Mouse (Mus musculus) retina, adult 2 months (tissue): ENCODE measurements around the gene Fto.

Experiments
- DNase-seq: peaks from one replicate; pipeline ENCODE4 v3.0.0-alpha.2; 2012; ENCODE audit warnings: low read depth, low spot score

The Fto gene

DNA sequence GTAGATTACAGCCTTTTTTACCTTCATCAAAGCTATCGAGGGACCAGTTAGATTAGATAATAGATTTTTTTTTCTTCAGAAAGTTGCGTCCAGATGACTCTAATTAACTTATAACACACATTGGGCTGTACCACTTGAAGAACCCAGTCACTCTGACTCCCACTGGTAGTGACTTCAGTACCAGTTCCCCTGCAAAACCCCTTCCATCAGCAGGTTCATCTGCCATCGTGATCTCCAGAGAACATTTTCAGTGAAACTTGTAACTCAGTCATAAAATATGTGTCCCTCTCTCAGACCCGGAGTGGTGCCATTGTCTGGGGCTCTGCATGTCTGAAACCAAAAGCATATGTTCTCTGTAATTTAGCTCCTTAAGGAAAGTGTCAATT, 211.5 kb downstream of the Fto start:
- DNase-seq, result no peak

DNA sequence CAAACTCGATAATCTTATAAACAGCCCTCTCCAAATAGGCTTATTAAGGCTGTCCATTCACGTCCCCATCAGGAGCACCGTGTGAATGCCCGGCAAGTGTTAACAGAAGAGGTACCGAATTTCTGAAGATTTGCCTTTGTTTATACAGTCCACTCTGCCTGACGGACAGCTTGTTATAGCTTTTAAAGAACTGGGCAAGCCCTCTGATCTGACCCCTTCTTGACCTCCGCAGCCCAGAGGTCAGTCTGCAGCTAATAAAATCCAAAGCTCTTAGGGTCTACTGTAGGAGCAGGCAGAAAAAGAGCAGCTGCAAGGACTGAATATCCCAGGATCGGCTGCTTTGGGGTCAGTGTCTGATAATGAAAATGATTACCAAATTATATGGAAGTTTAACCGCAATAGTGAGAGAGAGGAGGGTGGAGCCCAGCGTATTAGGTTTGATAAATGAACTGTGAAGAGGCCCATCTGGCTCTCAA, 212.1 kb downstream of the Fto start:
- no peak for DNase-seq

- DNase-seq, result no peak
Observed at GRCm38 (mm10) chr8:91528967-91529366, 215.6 kb downstream of the Fto start.

DNA sequence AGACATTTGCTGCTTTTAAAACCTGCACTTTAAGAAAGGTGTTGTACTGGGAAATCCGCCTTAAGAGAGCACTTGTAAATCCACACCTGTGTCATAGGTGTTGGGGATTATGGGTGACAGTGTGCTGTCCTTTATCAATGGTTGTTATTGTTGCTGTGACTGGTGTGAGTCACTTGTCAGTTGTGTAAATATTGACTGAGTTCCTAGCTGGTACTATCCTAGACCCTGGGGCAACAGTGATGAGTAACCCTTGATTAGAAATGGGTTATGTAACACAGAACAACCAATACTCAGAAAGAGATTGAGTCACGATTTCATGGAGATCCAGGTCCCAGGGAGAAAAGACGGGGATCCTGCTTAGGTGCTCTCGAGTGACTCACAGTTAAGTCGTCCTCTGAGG, 216.4 kb downstream of the Fto start:
- no peak for DNase-seq

- no peak for DNase-seq
Observed at GRCm38 (mm10) chr8:91530656-91531055, 217.3 kb downstream of the Fto start.

GRCm38 (mm10) chr8:91531971-91532370, 218.6 kb downstream of the Fto start:
- peak; percentile 42 for DNase-seq

- DNase-seq, result no peak
Observed at GRCm38 (mm10) chr8:91532671-91533436, 219.5 kb downstream of the Fto start.

- DNase-seq, result no peak
Observed at GRCm38 (mm10) chr8:91534752-91535151, 221.4 kb downstream of the Fto start.

DNA sequence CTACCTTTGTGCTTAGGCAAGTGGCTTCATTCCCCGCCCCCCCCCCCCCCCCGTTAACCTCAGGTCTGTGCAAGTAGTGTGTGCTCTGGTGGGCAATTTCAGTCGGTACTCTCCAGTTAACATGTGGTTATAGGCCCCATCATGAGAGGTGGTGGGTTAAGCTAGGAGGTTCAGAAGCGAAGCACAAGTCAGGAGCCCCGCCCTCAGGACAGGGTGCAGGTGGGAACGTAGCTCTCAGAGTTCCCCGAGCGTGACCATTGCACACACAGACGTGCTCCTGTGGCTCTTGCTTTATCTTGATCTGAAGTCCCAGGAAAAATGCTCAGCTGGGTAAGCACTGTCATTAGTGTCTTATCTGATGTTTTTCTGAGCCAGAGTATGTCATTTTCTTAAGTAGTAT, 224.8 kb downstream of the Fto start:
- DNase-seq, result no peak

GRCm38 (mm10) chr8:91538892-91539291, 225.6 kb downstream of the Fto start:
- no peak for DNase-seq

DNA sequence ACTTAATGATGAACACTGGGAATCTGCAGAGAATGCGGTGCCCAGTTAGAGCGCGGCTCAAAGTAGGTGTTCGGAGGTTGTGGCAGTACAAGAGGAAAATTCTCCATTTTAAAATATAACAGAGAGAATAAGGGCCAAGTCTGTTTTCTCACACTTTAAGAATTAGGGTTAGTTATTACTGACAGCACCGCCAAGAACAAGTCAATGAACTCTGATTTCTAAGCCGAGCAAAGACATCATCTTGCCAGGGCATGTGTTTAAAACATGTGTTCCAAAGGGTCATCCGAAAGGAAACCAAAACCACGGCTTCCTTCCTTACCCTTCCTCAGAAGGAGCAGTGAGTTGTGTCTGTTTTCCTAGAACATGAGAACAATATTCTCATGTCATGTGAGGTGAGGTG, 226.3 kb downstream of the Fto start:
- no peak for DNase-seq

GRCm38 (mm10) chr8:91541229-91541628, 227.9 kb downstream of the Fto start:
- no peak for DNase-seq

DNA sequence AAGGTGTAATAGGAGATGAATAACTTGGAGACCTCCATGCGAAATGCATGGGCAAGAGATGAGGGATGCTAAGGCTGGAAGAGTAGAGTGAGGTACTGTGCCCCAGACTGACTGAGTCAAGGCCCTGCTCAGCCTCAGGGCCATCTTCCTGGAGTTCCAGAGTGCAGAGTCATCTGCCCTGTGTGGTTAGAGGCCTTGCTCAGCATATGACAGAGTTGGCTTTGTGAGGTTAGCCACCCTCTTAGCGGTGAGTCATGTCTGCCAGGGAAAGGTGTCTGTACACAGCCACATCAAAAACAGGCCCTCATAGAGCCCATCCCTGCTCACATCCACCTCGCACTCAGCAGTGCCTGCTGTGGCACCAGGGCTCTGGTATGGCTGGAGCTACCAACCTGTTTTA, 232.2 kb downstream of the Fto start:
- no peak for DNase-seq

- DNase-seq, result no peak
Observed at GRCm38 (mm10) chr8:91546599-91546998, 233.3 kb downstream of the Fto start.

- no peak for DNase-seq
Observed at GRCm38 (mm10) chr8:91550131-91550530, 236.8 kb downstream of the Fto start.

DNA sequence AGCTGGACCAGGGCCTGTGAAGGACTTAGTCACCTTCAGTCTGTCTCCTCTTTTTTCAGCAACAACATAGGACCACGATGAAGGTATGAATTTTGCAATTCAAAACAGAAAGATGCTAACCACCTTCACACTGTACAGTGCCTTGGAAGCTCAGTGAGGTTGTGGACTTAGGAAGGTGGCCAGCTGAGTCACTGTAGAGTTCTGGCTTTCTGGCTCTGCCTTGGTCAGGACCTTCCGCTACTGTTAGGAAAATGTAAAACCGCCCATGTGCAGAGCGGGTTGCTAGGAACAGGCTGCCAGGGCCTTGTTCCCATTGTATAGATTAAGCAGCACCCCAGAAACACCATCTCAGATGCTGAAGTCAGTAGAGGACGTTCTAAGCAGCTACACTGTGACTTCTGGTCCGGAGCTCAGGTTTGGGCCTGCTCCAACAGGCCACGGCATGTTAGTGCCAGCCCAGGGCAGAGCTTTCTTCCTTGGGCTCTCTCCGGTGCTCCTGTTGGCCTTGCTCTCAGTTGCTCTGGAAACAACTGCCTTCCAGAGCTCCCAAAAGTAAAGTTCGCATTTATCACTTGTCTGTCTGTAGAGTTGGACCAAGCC, 237.9 kb downstream of the Fto start:
- no peak for DNase-seq

DNA sequence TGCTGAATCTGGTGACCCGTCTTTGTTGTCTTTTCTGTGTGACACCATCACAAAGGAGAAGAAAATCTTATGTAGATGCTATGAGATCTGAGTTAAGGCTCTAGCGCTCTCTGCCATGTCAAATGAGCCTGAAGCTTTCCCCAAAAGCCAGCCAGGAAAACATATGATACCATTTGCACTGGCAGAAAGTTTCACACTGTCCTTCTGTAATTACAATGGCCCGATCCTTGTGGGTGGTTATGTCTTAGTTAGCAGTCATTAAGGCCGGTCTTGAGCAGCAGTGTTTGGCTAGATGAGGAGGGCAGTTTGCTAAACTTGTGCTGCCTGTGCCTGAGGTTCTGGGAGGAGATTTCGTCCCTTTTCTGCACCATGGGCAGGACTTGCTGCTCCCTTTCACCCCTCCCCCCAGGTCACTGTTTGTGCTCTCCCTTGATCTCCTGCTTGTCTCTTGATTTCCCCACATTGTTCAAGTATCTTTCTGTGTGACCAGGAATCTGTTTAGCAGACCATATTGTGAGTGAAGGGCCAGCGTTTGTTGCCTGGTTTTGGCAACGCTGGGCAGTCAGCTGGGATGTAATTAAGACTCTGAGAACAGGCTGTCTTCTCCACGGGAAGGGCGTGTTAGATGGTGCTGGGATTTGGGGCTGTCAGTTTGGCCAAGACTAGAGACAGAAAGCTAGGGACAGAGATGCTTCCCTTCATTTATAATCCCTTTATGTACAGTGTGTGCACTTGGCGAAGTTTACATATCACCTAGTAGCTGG, 238.6 kb downstream of the Fto start:
- DNase-seq, result no peak

- DNase-seq, result no peak
Observed at GRCm38 (mm10) chr8:91552635-91553034, 239.3 kb downstream of the Fto start.

- no peak for DNase-seq
Observed at GRCm38 (mm10) chr8:91553387-91553786, 240.1 kb downstream of the Fto start.

- no peak for DNase-seq
Observed at GRCm38 (mm10) chr8:91557041-91557587, 243.8 kb downstream of the Fto start.

DNA sequence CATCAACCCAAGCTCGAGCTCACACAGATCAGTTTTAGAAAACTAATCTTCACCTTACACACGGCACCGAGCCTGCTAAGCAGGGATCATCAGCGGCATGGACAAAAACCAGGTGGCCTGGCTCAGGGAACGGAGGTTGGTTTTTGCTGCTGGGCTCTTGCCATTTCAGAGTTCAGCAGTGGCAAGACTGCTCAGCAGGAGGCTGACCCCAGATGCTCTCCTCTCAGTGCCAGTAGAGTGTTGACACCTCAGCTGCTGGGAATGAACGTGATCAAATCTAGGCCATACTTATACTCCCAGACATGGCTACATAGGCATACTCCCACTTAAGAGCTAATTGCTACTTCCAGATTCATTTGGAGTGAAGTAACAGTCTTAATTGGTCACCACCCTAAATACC, 245.1 kb downstream of the Fto start:
- DNase-seq, result no peak

DNA sequence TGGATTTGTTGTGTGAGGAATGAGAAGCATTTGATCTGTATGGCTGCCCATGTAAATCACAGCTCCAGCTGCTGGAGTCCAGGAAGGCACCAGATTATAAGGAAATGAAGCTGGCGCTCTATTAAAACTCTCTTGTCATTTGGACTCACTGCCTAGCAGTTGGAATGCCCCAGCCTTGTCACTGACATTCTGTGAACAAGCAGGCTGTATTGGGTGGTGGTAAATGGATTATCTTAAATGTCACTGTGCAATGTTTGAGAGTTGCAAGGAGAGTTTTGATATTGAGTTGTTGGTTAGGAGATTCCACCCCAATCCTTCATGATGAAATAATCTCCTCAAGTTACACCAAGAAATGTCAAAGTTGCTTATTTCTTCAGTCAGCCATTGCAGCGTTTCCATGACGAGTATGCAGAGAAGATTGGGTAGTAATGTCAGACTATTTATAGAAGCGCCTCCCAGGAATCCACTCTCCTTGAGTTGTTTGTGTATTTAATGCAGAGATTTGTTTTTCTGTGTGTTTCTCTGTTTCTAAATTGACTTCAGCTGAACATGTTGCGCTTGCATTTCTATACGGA, 246.8 kb downstream of the Fto start:
- DNase-seq, result no peak
